Mouse (Mus musculus): Measurements from ENCODE around the gene Twf1.

- TF ChIP-seq CTCF (IDR thresholded peaks at IDR 0.05; ENCODE audit: low read depth, low read length) (no peak), POLR2A (IDR thresholded peaks at IDR 0.05; ENCODE audit: extremely low read depth, insufficient read depth, low read length) (no peak)
These were observed 24.8 kb downstream of the Twf1 start for GRCm38 (mm10) chr15:94564909-94565308.

Data from liver, adult 2 months (tissue).